Mouse (Mus musculus): ENCODE measurements at regions not wholly inside any gene's neighbourhood (a gene's known extent, or its start where the extent isn't known, plus 50 kb on each side); places are given as distances from the start of the nearest gene placed in this dataset.

GRCm38 (mm10) chr7:71456421-71456820, 105.1 kb upstream of the Gm10295 start:
- no peak for TF ChIP-seq POLR2A (IDR thresholded peaks at IDR 0.05; ENCODE audit: insufficient read depth, low read length)
- no peak for TF ChIP-seq CTCF (IDR thresholded peaks at IDR 0.05; ENCODE audit: low read depth, low read length)
- peak; percentile 67; the same call in 1 of the 2 replicates for TF ChIP-seq EP300 (IDR thresholded peaks at IDR 0.05; ENCODE audit: insufficient read depth, low read depth, low read length)
